ENCODE assay signal across 8 mouse cellular contexts in genomic region chr3:96414126-96414950, GRCm38 (mm10). TPM values are rescaled to one million over a fixed set of nuclear protein-coding genes. Genes with fewer than 3 reads are reported as not detected.
DNase-seq lines count a peak whose midpoint lies in the region; ATAC-seq and TF ChIP-seq lines count a peak whose summit lies in the region.

No protein-coding gene starts in this region.

- peak overlapping the region; percentile 64 for H3K4me2 ChIP-seq in hindbrain, embryonic 14.5 days (replicated peaks)

- H3K27ac ChIP-seq in hindbrain, embryonic 14.5 days = peak overlapping the region; percentile 83
- no peak overlapping the region for H3K27ac ChIP-seq in left cerebral cortex, adult 2 months

- peak; percentile 92 for ATAC-seq in hindbrain, embryonic 14.5 days (ENCODE audit: low FRiP score)
- ATAC-seq in megakaryocyte progenitor cell, adult 5-6 weeks (replicated peaks; ENCODE audit: poor library complexity) = peak; percentile 89

- H3K36me3 ChIP-seq in hindbrain, embryonic 14.5 days (replicated peaks; ENCODE audit: control insufficient read depth, insufficient read depth) = no peaks in the 10 kb centered on the region

- peaks cover 25% of the 10 kb centered on the region for H3K27me3 ChIP-seq in hindbrain, embryonic 14.5 days (ENCODE audit: control insufficient read depth, insufficient read depth, low read length)

- H3K9ac ChIP-seq in hindbrain, embryonic 14.5 days = peak overlapping the region; percentile 76

- 0 out of 2 replicates have a peak, but pooled peaks cover 3% of the 10 kb centered on the region for H3K4me1 ChIP-seq in hindbrain, embryonic 14.5 days (replicated peaks; ENCODE audit: control insufficient read depth, insufficient read depth, low read length)

- H3K9me3 ChIP-seq in hindbrain, embryonic 14.5 days (ENCODE audit: control insufficient read depth, low read length) = no peaks in the 10 kb centered on the region

- H3K4me3 ChIP-seq in hindbrain, embryonic 14.5 days (replicated peaks; ENCODE audit: low read length) = peak overlapping the region; percentile 50
- peak overlapping the region; percentile 67 for H3K4me3 ChIP-seq in left cerebral cortex, adult 2 months

- no peak for TF ChIP-seq CTCF in left cerebral cortex, adult 2 months (IDR thresholded peaks at IDR 0.05)

- DNase-seq in R1 (ENCODE audit: low read depth, low spot score) = peak; percentile 92
- DNase-seq in cerebellum, postnatal 14 days = peak; percentile 78 to 82
- DNase-seq in frontal cortex, postnatal 25 days (ENCODE audit: low spot score in 2 of 2) = peak; percentile 31 to 57
- DNase-seq in hindbrain, embryonic 14.5 days (ENCODE audit: low spot score) = peak; percentile 86
- peak; percentile 58 to 65 for DNase-seq in left cerebral cortex, adult 2 months (ENCODE audit: extremely low spot score in 1 of 2, low spot score in 2 of 2)
- peak; percentile 87 to 90 for DNase-seq in right cerebral cortex, postnatal 10 days (ENCODE audit: low spot score in 2 of 2)
- peak; percentile 65 to 81 for DNase-seq in urinary bladder, postnatal 36 days (ENCODE audit: low spot score in 2 of 2)

- intact Hi-C loops in left cerebral cortex, adult 2 months (cut with DNase I) = no loop called here

- WGBS in hindbrain, embryonic 14.5 days = under 1% methylated on average over 64 of the region's 64 CpGs

RNA-seq across cellular contexts. Expression of gene BC107364, which starts 37.8 kb away (rescaled TPM):
- not detected in 2 replicates for polyA plus RNA-seq in hindbrain, embryonic 14.5 days (2014; fragmentation: Nextera tagmentation; extraction: Ambion mirVana)
- total RNA-seq in left cerebral cortex, adult 2 months (2021) = not detected
- not detected in 2 replicates for total RNA-seq in megakaryocyte progenitor cell, adult 5-6 weeks (2015)
- not detected in 2 replicates for total RNA-seq in megakaryocyte progenitor cell, adult 5-6 weeks (2017)
